Mouse (Mus musculus) MEL (cell line): ENCODE measurements around the gene Leng8. TPM values are rescaled to one million over a fixed set of nuclear protein-coding genes. Genes with fewer than 3 reads are reported as not detected.

Experiments
- DNase-seq: peaks from one replicate; pipeline ENCODE4 v3.0.0; 2011; ENCODE audit warnings: low read depth, low spot score
- H3K27ac ChIP-seq: 2 replicates; pipeline ENCODE4 v1.5.1; 2012; ENCODE audit warnings: low read depth, mild to moderate bottlenecking, control low read depth, low read length, moderate library complexity; ENCODE audit not compliant: control insufficient read depth
- H3K27me3 ChIP-seq, 2 experiments: fragments of 150-350 bp in 1 of 2; sonication (generic) in 1 of 2; 2 replicates each; pipeline ENCODE4 v1.6.1; 2012; ENCODE audit warnings: low read length in 2 of 2, mild to moderate bottlenecking in 2 of 2, improper control_type of control experiment in 1 of 2, moderate library complexity in 1 of 2; ENCODE audit not compliant: insufficient read depth in 2 of 2, control insufficient read depth in 1 of 2
- H3K36me3 ChIP-seq, 2 experiments: 2 replicates each; pipeline ENCODE4 v1.6.1; 2012 to 2014; ENCODE audit warnings: low read length in 2 of 2, improper control_type of control experiment in 1 of 2, inconsistent platforms in 1 of 2, mild to moderate bottlenecking in 1 of 2; ENCODE audit not compliant: insufficient read depth in 2 of 2, control insufficient read depth in 1 of 2
- H3K4me1 ChIP-seq, 2 experiments: fragments of 150-350 bp in 1 of 2; sonication (generic) in 1 of 2; 2 replicates each; pipeline ENCODE4 v1.6.1; 2012; ENCODE audit warnings: low read length in 2 of 2, improper control_type of control experiment in 1 of 2, mild to moderate bottlenecking in 1 of 2; ENCODE audit not compliant: insufficient read depth in 2 of 2, control insufficient read depth in 1 of 2
- H3K4me3 ChIP-seq, 2 experiments: fragments of 150-350 bp in 1 of 2; sonication (generic) in 1 of 2; 2 replicates each; pipeline ENCODE4 v1.5.1; 2012; ENCODE audit warnings: low read depth in 2 of 2, low read length in 2 of 2, mild to moderate bottlenecking in 2 of 2, moderate library complexity in 2 of 2, control low read depth in 1 of 2, improper control_type of control experiment in 1 of 2; ENCODE audit not compliant: control insufficient read depth in 1 of 2, insufficient read depth in 1 of 2
- H3K79me2 ChIP-seq: 2 replicates; pipeline ENCODE4 v1.6.1; 2012; ENCODE audit warnings: mild to moderate bottlenecking, low read length, moderate library complexity; ENCODE audit not compliant: control insufficient read depth, poor library complexity, insufficient read depth
- H3K9ac ChIP-seq: 2 replicates; pipeline ENCODE4 v1.6.1; 2012; ENCODE audit warnings: low read depth, mild to moderate bottlenecking, control low read depth, low read length, moderate library complexity; ENCODE audit not compliant: control insufficient read depth, poor library complexity, severe bottlenecking
- H3K9me3 ChIP-seq: fragments of 150-350 bp; sonication (generic); replicated peaks from 2 replicates; pipeline ENCODE4 v1.6.1; 2012; ENCODE audit warnings: mild to moderate bottlenecking, low read length, improper control_type of control experiment, moderate library complexity; ENCODE audit not compliant: insufficient read depth
- CHD2 ChIP-seq: IDR thresholded peaks from 2 replicates; pipeline ENCODE4 v1.6.1; 2011; ENCODE audit warnings: low read length, improper control_type of control experiment
- CTCF ChIP-seq, 3 experiments: IDR thresholded peaks in 2 of 3; conservative IDR thresholded peaks in 1 of 3; 2 replicates each; pipeline ENCODE4 v1.5.1; 2011 to 2012; ENCODE audit warnings: low read length in 3 of 3, low read depth in 2 of 3, mild to moderate bottlenecking in 2 of 3, improper control_type of control experiment in 1 of 3, inconsistent platforms in 1 of 3, mixed read lengths in 1 of 3, moderate library complexity in 1 of 3; ENCODE audit not compliant: control insufficient read depth in 1 of 3, insufficient read depth in 1 of 3, poor library complexity in 1 of 3, severe bottlenecking in 1 of 3
- E2F4 ChIP-seq: IDR thresholded peaks from 2 replicates; pipeline ENCODE4 v1.6.1; 2011; ENCODE audit warnings: low read depth, low read length, improper control_type of control experiment, borderline replicate concordance
- ELF1 ChIP-seq: IDR thresholded peaks from 2 replicates; pipeline ENCODE4 v1.6.1; 2014; ENCODE audit warnings: low read depth, mild to moderate bottlenecking, inconsistent platforms, low read length, improper control_type of control experiment, moderate library complexity
- EP300 ChIP-seq, 2 experiments: IDR thresholded peaks; 2 replicates each; pipeline ENCODE4 v1.6.1; 2011; ENCODE audit warnings: improper control_type of control experiment in 2 of 2, low read length in 2 of 2, low read depth in 1 of 2, mild to moderate bottlenecking in 1 of 2
- ETS1 ChIP-seq: IDR thresholded peaks from 2 replicates; pipeline ENCODE4 v1.6.1; 2012; ENCODE audit warnings: low read depth, mild to moderate bottlenecking, inconsistent platforms, low read length, improper control_type of control experiment, moderate library complexity
- GABPA ChIP-seq: IDR thresholded peaks from 2 replicates; pipeline ENCODE4 v1.6.1; 2012; ENCODE audit warnings: low read depth, mild to moderate bottlenecking, inconsistent platforms, low read length, improper control_type of control experiment, moderate library complexity
- GATA1 ChIP-seq: IDR thresholded peaks from 2 replicates; pipeline ENCODE4 v1.6.1; 2011; ENCODE audit warnings: low read depth, low read length, improper control_type of control experiment
- JUND ChIP-seq: IDR thresholded peaks from 2 replicates; pipeline ENCODE4 v1.6.1; 2011; ENCODE audit warnings: low read depth, mild to moderate bottlenecking, improper control_type of control experiment, low read length
- MAX ChIP-seq: IDR thresholded peaks from 2 replicates; pipeline ENCODE4 v1.6.1; 2011; ENCODE audit warnings: low read length, improper control_type of control experiment
- MAZ ChIP-seq: IDR thresholded peaks from 2 replicates; pipeline ENCODE4 v1.6.1; 2012; ENCODE audit warnings: low read depth, mild to moderate bottlenecking, inconsistent platforms, low read length, improper control_type of control experiment
- MEF2A ChIP-seq: IDR thresholded peaks from 2 replicates; pipeline ENCODE4 v1.6.1; 2014; ENCODE audit warnings: low read depth, mild to moderate bottlenecking, inconsistent platforms, low read length, improper control_type of control experiment; ENCODE audit not compliant: poor library complexity, insufficient replicate concordance, severe bottlenecking; ENCODE audit errors: extremely low read depth
- NELFE ChIP-seq: IDR thresholded peaks from 2 replicates; pipeline ENCODE4 v1.6.1; 2011; ENCODE audit warnings: low read depth, low read length, improper control_type of control experiment
- NRF1 ChIP-seq: IDR thresholded peaks from 2 replicates; pipeline ENCODE4 v1.6.1; 2014; ENCODE audit warnings: low read depth, mild to moderate bottlenecking, inconsistent platforms, low read length, improper control_type of control experiment, moderate library complexity; ENCODE audit not compliant: poor library complexity, insufficient read depth, severe bottlenecking
- POLR2A ChIP-seq, 2 experiments: IDR thresholded peaks; 2 replicates each; pipeline ENCODE4 v1.6.1; 2011 to 2012; ENCODE audit warnings: low read length in 2 of 2, mild to moderate bottlenecking in 2 of 2, control low read depth in 1 of 2, improper control_type of control experiment in 1 of 2, low read depth in 1 of 2, moderate library complexity in 1 of 2; ENCODE audit not compliant: control insufficient read depth in 1 of 2, insufficient read depth in 1 of 2, poor library complexity in 1 of 2
- POLR2AphosphoS2 ChIP-seq: IDR thresholded peaks from 2 replicates; pipeline ENCODE4 v1.6.1; 2011; ENCODE audit warnings: low read length, improper control_type of control experiment
- POLR2AphosphoS5 ChIP-seq: IDR thresholded peaks from 2 replicates; pipeline ENCODE4 v1.6.1; 2012; ENCODE audit warnings: low read depth, borderline replicate concordance, mild to moderate bottlenecking, inconsistent platforms, low read length, moderate library complexity, mixed read lengths
- RAD21 ChIP-seq: IDR thresholded peaks from 2 replicates; pipeline ENCODE4 v1.6.1; 2011; ENCODE audit warnings: mild to moderate bottlenecking, low read depth, low read length, improper control_type of control experiment
- RCOR1 ChIP-seq: IDR thresholded peaks from 2 replicates; pipeline ENCODE4 v1.6.1; 2012; ENCODE audit warnings: low read depth, mild to moderate bottlenecking, inconsistent platforms, low read length, improper control_type of control experiment
- SMC3 ChIP-seq: IDR thresholded peaks from 2 replicates; pipeline ENCODE4 v1.6.1; 2011; ENCODE audit warnings: low read depth, low read length, improper control_type of control experiment
- TAL1 ChIP-seq: IDR thresholded peaks from 2 replicates; pipeline ENCODE4 v1.6.1; 2012; ENCODE audit warnings: mild to moderate bottlenecking, inconsistent platforms, low read length, moderate library complexity, mixed read lengths
- UBTF ChIP-seq: IDR thresholded peaks from 2 replicates; pipeline ENCODE4 v1.6.1; 2012; ENCODE audit warnings: low read depth, mild to moderate bottlenecking, inconsistent platforms, low read length, improper control_type of control experiment, moderate library complexity, borderline replicate concordance; ENCODE audit not compliant: insufficient read depth
- USF2 ChIP-seq, 2 experiments: IDR thresholded peaks; 2 replicates each; pipeline ENCODE4 v1.6.1; 2011 to 2012; ENCODE audit warnings: improper control_type of control experiment in 2 of 2, low read length in 2 of 2, borderline replicate concordance in 1 of 2, inconsistent platforms in 1 of 2, low read depth in 1 of 2, mild to moderate bottlenecking in 1 of 2; ENCODE audit not compliant: insufficient read depth in 1 of 2
- ZKSCAN1 ChIP-seq: IDR thresholded peaks from 2 replicates; pipeline ENCODE4 v1.6.1; 2012; ENCODE audit warnings: low read depth, mild to moderate bottlenecking, inconsistent platforms, low read length, improper control_type of control experiment, moderate library complexity
- ZMIZ1 ChIP-seq: IDR thresholded peaks from 2 replicates; pipeline ENCODE4 v1.6.1; 2012; ENCODE audit warnings: low read depth, mild to moderate bottlenecking, inconsistent platforms, low read length, improper control_type of control experiment, moderate library complexity
- ZNF384 ChIP-seq: IDR thresholded peaks from 2 replicates; pipeline ENCODE4 v1.6.1; 2012; ENCODE audit warnings: low read depth, mild to moderate bottlenecking, inconsistent platforms, low read length, improper control_type of control experiment
- polyA plus RNA-seq, 2 experiments: library from polyadenylated mRNA; stranded (reverse) in 1 of 2; unstranded in 1 of 2; fragments of >175 nt in 1 of 2; fragments of >200 nt in 1 of 2; gene quantifications; 2 replicates each; pipeline versions ENCODE4 v1.2.1 to v1.2.4; 2012; ENCODE audit warnings: low replicate concordance in 2 of 2, low read depth in 1 of 2; ENCODE audit not compliant: insufficient read length in 2 of 2, insufficient read depth in 1 of 2, missing spikeins in 1 of 2
- total RNA-seq: library from RNA; depleted of rRNA; stranded (reverse); fragments of 300-350 nt; gene quantifications from 2 replicates; pipeline ENCODE4 v1.2.3, GENCODE M21; 2012

Gene Leng8
- total and polyA plus RNA-seq, 3 experiments, result 28.2 to 89.9 TPM; not detected in 1

DNA sequence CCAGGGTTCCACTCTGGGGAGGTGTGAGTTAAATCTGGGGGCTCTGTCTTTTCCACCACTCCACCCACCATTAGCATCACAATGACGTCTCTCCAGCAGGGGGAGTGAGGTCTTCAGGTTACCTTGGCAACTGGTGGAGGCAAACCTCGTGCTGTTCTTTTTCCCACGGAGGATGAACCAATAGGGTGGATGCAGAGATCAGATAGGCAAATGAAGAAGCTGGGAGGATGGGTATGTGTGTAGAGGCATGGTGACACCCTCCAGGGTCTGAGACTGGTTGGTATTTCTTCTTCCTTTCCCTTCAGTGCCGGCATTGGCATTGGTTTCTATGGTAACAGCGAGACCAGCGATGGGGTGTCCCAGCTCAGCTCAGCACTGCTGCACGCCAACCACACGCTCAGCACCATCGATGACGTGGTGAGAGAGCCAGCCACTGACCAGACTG is 12.5 kb upstream of the Leng8 start:
- Histone ChIP-seq H3K9me3 (no peaks in the 10 kb centered on the region), H3K79me2 (no peaks in the 10 kb centered on the region), H3K4me1 (peaks cover 0 to 6% of the 10 kb centered on the region in 2 experiments; a peak in 1 of 4 replicates), H3K27ac (no peak overlapping the region), H3K27me3 (peaks cover 0 to 1% of the 10 kb centered on the region in 2 experiments; a peak in 1 of 4 replicates), H3K9ac (no peak overlapping the region), H3K36me3 (no peaks in the 10 kb centered on the region), H3K4me3 (no peak overlapping the region)
- TF ChIP-seq GABPA (no peak), POLR2A (IDR thresholded peaks at IDR 0.05; ENCODE audit: control insufficient read depth in 1 of 2, insufficient read depth in 1 of 2, low read depth in 1 of 2, low read length in 2 of 2, poor library complexity in 1 of 2) (no peak), EP300 (IDR thresholded peaks at IDR 0.05; ENCODE audit: low read depth in 1 of 2, low read length in 2 of 2) (no peak), CHD2 (no peak), MAX (no peak), MEF2A (no peak), RCOR1 (no peak), ZMIZ1 (no peak), E2F4 (no peak), CTCF (IDR thresholded peaks at IDR 0.05 in 2 of 3, conservative IDR thresholded peaks at IDR 0.05 in 1 of 3; ENCODE audit: control insufficient read depth in 1 of 3, insufficient read depth in 1 of 3, low read depth in 2 of 3, low read length in 3 of 3, poor library complexity in 1 of 3, severe bottlenecking in 1 of 3) (peak in 1 of 3 experiments; percentile 2; a peak in 1 of 6 replicates), USF2 (IDR thresholded peaks at IDR 0.05; ENCODE audit: borderline replicate concordance in 1 of 2, insufficient read depth in 1 of 2, low read depth in 1 of 2, low read length in 2 of 2) (no peak), GATA1 (peak; percentile 61; the same call in 1 of the 2 replicates), NRF1 (no peak), UBTF (no peak), ETS1 (no peak), ZKSCAN1 (no peak), ZNF384 (no peak)
- DNase-seq, result peak; percentile 42

DNA sequence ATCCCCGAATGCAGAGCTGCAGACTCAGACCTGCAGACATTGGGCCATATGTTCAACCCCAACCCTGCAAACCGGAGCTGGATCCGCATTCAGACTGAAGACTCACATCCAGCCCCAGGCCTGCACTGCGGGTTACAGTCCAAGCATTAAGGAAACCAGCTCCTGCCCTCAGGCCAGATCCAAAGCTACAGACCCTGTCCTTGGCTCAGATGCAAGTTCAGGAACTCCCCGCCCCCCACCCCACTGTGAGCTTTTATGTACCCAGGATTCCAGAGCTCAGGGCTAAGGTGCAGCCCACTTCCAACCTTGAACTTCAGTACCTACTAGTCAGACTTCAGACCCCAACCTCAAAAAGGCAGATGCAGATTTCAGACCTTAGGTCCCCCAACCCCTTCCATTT is 12.0 kb upstream of the Leng8 start:
- Histone ChIP-seq H3K4me3 (no peak overlapping the region), H3K79me2 (no peaks in the 10 kb centered on the region), H3K9ac (no peak overlapping the region), H3K9me3 (no peaks in the 10 kb centered on the region), H3K4me1 (peaks cover 0 to 6% of the 10 kb centered on the region in 2 experiments; a peak in 1 of 4 replicates), H3K27me3 (peaks cover 0 to 1% of the 10 kb centered on the region in 2 experiments; a peak in 1 of 4 replicates), H3K36me3 (no peaks in the 10 kb centered on the region), H3K27ac (no peak overlapping the region)
- TF ChIP-seq GABPA (no peak), POLR2AphosphoS2 (no peak), TAL1 (no peak), POLR2A (IDR thresholded peaks at IDR 0.05; ENCODE audit: control insufficient read depth in 1 of 2, insufficient read depth in 1 of 2, low read depth in 1 of 2, low read length in 2 of 2, poor library complexity in 1 of 2) (no peak), JUND (no peak), CHD2 (no peak), USF2 (IDR thresholded peaks at IDR 0.05; ENCODE audit: borderline replicate concordance in 1 of 2, insufficient read depth in 1 of 2, low read depth in 1 of 2, low read length in 2 of 2) (no peak), POLR2AphosphoS5 (no peak), ETS1 (no peak), MAX (no peak), EP300 (IDR thresholded peaks at IDR 0.05; ENCODE audit: low read depth in 1 of 2, low read length in 2 of 2) (no peak), RCOR1 (no peak), SMC3 (no peak), NELFE (no peak), MAZ (no peak), ELF1 (no peak), RAD21 (no peak), CTCF (IDR thresholded peaks at IDR 0.05 in 2 of 3, conservative IDR thresholded peaks at IDR 0.05 in 1 of 3; ENCODE audit: control insufficient read depth in 1 of 3, insufficient read depth in 1 of 3, low read depth in 2 of 3, low read length in 3 of 3, poor library complexity in 1 of 3, severe bottlenecking in 1 of 3) (no peak)
- DNase-seq, result no peak
